Mouse (Mus musculus) subcutaneous adipose tissue, adult 2 months (tissue): ENCODE data around the gene Tbc1d10c. TPM values are rescaled to one million over a fixed set of nuclear protein-coding genes. Genes with fewer than 3 reads are reported as not detected.

Experiments used
- polyA plus RNA-seq: library from polyadenylated mRNA; depleted of rRNA; stranded (reverse); fragments of >200 nt; gene quantifications from 2 replicates; pipeline ENCODE4 v1.2.3, GENCODE M21; 2012; ENCODE audit warnings: low replicate concordance; rRNA removed

The Tbc1d10c gene
- polyA plus RNA-seq = 4.8 and 10.3 TPM in 2 replicates

DNA sequence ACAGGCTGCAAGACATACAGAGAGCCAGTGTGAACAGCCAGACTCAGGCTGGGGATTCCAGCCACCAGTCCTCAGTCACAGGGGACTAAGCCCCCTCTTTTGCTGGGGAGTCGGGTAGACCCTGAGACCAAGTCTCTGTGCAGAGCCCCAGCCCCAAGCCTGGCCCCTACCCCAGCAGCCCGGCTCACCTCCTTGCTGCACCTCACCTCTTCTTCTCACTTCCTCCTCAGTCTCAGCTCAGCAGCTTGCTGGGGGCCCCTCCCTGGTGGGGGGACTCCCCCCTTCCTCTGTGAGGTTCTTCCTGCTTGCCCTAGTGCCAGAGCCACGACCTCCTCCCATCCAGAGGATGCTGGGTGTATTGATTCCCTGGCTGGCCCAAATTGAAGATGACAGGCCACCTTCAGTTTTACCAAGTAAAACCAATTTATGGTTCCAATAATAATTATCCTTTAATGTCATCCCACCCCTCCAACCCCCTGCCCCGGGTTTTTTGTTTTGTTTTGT is at the start of gene Tbc1d10c:
Gene Tbc1d10c, minus strand, starts transcription at position 454 of the 504 bp plus-strand sequence.

DNA sequence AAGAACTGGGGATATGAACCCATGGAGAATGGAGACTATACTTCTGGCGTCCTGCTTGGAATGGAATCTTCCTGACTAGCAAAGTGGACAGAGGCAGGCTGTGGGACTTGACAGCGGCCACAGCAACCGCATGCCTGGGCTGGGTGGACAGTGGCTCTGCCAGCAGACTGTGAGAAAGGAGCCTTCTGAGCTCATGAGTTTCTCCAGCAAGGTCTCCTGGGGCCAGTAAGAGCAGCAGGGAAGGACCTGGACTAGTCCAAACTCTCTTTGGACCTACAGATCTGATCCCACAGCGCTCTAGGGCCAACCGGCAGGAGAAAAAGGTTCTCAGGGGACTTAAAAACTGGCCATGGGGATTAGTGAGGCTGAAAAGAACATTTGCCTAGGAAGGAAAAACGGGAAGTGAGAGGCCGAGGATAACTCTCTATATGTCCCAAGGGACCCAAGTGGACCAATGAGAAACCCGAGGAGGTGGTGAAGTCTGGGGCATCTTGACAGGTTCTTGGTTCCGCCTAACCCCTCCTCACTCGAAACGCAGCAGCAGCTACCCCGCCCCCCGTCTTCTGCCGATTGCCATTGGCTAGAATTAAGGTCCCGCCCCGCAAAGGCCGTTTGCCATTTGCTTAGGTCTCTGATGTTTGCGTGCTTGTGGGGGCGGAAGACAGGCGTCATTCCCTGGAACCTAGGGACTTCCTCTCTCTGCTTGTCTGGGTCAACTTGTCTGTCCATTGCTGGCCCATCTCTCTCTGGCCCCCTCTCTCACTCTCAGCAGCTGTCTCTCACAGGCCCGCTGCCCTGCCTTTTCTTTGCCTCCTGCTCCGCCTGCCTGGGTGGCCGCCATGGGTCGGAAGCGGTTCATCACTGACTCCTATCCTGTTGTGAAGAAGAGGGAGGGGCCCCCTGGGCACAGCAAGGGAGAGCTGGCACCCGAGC is 40.4 kb upstream of the Tbc1d10c start, which contains the start of gene Pold4:
Gene Pold4, plus strand, starts transcription at position 647 of the 933 bp plus-strand sequence.

DNA sequence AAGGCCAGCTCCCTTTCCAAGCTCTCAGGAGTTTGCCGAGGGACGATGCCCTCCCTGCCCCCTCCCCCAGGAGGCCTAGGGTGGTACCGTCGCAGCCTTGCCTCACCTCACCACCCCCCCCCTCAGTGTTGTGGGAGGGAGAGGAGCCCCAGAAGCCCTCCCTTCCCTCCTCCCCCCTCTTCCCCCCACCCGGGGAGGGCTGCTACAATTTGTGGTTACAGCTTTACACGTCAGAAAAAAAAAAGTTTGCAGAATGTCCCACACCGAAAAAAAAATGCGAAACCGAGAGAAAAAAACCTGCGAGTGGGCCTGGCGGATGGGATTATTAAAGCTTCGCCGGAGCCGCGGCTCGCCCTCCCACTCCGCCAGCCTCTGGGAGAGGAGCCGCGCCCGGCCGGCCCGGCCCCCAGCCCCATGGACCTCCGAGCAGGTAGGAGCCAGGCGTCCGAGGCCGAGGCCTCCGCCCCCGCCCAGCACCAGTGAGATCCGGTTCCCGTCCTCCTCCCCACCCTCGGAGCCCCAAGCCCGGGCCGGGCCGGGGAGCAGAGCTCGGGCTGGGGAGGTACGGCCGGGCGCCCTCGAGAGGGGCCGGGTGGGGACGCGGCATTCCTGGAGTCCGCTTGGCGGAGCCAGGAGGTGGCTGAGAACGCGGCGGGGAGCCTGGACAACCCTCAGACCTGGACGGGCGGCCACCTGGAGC is 23.1 kb upstream of the Tbc1d10c start, which contains the start of the genes Clcf1 and AC109138.7:
Gene Clcf1, plus strand, starts transcription at position 168 of the 700 bp plus-strand sequence.
Gene AC109138.7, plus strand, starts transcription at position 287 of the 700 bp plus-strand sequence.

DNA sequence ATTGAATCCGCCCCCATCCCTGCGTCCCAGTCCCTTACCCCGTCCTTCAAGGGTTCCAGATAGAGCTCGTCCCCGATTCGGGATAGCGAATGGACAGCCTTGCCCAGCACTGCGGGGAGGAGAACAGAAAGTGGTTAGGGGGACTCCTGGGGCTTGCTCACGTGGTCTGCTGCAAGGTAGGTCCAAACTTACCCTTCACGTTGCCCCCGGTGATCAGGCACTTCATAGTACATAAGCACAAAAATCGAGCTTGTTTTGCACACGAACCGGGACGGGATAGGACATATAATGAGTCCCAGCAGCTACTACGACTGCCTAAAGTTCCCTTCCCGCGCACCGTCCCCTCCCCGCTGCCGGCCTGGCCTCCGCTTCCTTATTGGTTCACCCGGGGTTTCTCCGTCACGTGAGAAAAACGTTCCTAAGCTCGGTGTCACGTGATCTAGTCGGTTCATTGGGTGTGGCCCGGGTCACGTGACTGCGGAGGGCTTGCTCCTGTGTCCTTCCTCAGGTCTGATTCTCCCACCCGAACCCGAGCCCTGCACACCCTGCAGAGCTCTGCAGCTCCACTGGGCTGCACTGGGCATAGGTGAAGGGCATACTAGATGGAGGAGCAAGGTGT is 10.3 kb upstream of the Tbc1d10c start, which contains the start of gene Rad9a:
Gene Rad9a, minus strand, starts transcription at position 372 of the 619 bp plus-strand sequence.

DNA sequence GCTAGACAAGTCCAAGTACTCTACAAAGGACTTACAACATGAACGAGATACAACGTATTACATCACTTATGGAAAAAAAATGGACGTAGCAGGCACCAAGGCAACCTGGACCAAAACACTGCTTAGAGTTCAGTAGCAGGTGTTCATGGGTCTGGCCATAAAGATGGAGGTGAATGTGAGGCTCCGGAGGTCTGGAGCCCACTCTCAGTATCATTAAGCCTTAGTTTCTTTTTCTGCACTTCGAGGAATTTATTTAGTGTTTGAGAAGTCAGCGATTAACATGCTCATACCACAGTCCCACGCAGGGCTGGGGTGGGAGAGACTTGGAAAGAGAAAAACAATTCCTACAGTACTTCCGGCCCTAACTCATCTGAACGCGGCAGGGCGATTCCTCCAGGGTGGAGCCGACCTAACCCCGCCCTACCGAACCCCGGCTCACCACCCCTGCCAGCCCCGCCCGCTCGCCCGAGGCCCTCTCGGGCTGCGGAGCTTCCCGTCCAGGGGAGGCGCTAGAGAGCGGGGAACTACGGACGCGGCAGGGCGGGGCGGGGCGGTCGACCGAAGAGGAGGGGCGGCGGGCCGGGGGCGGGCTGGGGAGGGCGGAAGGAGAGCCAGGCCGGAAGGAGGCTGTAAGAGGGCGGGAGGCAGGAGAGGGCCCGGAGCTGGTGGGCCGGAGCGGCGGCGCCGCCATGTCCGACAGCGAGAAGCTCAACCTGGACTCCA is 605 bp upstream of the Tbc1d10c start, which contains the start of gene Ppp1ca:
Gene Ppp1ca, plus strand, starts transcription at position 538 of the 723 bp plus-strand sequence.

DNA sequence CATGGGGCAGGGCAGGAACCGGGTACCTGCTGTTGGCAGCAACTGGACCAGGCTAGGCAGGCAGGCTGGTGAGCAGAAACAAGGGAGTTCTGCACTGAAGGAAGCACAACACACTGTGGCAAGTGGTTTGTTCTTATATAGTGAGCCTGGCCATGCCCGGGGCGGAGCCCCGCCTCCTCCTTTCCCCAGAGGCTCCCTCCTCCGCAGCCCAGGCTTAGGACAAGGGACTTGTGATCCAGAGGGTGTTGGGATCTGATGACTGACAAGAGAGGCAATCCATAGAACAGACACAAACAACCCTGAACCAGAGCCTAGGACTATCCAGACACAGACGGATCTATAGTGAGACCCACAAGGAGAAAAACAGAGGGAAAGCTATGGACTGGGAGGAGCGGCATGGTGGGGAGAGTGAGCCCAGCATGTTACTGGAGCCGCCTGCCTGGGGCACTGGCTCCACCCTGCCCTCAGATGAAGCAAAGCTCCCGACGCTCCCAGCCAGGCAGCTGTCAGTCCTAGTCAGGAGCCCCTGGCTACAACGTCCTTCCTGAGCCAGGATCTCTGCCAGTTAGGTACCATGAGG is 15.6 kb downstream of the Tbc1d10c start, which contains the start of gene Carns1:
Gene Carns1, minus strand, starts transcription at position 112 of the 580 bp plus-strand sequence.

DNA sequence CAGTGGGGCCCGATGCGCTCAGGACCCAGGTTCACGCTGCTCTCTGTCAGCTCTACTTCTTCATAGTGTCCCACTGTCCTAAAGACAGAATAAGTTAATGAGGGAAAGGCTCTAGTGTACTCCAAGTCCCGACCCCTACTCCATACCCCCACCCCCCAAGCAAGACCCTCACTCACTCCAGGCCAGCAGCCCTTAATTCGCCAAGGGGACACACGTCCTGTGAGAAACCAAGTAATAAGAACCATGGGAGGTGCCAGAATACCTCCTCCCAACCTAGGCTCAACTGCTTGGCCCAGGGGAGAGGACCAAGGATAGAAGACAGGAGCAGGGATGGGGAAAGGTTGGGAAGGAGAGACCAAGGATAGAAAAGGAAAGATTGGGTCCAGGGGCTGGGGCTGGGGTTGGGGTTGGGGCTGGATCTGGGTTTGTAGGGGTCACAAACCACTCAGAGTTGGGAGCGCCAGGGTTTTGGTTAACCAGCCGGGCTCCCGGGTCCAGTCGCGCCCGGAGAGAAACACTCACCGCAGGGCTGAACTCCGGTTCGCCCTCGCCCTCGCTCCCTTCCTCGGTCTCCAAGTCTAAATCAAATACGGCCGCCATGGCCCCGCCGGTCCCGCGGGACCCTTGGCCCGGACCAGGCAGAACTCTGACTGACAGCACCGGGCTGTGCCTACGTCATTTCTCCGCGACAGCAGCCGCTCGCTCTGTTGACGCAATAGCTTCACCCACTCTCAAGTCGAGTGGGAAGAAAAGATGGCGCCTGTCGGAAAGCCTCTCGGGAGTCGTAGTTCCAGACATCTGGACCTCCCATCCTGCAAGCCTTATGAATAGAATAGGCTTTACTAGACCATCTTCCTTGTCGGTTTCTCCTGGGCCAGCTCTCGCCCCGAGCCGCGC is 28.2 kb downstream of the Tbc1d10c start, which contains the start of gene Rps6kb2:
Gene Rps6kb2, minus strand, starts transcription at position 709 of the 897 bp plus-strand sequence.

DNA sequence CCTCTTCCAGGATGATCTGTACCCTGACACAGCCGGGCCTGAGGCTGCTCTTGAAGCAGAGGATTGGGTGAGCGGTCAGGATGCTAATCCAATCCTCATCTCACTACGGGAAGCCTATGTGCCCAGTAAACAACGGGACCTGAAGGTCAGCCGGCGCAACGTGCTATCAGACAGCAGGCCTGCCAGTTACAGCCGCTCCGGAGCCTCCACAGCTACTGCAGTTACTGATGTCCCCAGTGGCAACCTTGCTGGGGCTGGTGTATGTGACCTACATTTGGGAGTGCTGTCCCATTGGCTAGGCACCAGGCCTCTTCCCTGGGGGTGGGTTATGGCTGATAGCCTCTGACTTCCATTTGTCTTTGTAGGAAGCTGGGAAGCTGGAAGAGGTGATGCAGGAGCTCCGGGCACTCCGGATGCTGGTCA is 37.8 kb downstream of the Tbc1d10c start, which contains the start of gene Ptprcap:
Gene Ptprcap, plus strand, starts transcription at position 373 of the 423 bp plus-strand sequence.

DNA sequence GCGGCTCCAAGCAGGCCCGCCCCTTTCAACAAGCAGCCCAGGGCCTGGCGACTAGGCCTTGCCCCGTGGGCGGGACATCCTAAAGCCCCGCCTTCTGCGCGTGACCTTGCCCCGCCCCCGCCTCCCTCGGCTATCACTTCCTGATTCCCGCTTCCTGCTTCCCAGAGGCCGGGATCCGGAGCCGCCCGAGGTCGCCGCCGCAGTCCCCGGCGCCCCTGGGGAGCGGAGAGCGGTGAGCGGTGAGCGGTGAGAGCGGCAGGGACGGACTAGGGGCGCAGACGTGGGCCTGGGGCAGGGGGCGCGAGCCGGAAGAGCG is 42.6 kb downstream of the Tbc1d10c start, which contains the start of gene Coro1b:
Gene Coro1b, plus strand, starts transcription at position 129 of the 316 bp plus-strand sequence.

DNA sequence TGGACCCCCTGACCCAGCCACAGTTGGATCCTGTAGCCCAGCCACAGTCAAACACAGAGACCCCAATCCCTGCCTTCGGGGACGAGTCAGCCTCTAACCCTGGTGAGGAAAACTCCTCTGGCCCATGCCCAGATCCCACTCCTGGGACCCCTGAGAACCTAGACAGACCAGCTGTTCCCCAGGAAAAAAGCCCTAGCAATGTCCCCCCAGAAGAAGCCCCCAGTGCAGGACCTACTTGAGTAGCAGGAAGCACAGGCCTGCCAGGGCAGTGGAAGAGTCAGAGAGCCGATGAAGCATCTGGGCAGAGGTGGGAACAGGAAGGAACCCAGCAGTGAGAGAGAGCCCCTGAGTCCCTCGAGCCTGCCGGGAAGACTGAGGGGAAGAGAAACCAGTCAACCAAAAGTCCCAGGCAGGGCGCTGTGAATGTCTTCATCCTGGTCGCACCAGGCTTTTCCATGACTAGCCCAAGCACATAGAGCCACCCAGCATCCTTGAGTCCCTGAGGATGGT is 47.3 kb downstream of the Tbc1d10c start, which contains the start of gene Cabp4:
Gene Cabp4, minus strand, starts transcription at position 275 of the 510 bp plus-strand sequence.

DNA sequence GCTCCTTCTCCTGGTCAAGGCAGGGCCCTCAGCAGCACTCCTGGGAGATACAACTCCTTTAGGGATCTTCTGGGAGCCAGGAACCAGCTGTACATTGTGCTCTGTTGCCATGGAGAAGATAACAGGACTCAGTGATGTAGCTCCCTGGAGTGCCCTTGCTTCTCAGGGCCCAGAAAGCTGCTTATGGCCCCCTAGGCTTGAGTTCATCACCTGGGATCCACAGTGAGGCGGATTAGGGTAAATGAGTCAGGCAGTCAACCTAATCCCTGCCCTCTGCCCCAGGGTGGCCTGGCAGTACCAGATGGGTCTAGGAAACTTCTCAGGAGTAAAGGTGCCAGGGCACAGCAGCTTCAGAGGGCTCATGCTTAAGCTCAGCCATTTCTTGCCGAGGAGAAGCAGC is 51.6 kb downstream of the Tbc1d10c start, which contains the start of gene Gpr152:
Gene Gpr152, plus strand, starts transcription at position 342 of the 400 bp plus-strand sequence.

Other genes with a start within 250 kb of the Tbc1d10c start
- 0.50 and 1.5 TPM in 2 replicates for gene Aldh3b3, start 232.6 kb downstream of the Tbc1d10c start, polyA plus RNA-seq
- gene Aldh3b2, start 219.0 kb downstream of the Tbc1d10c start, polyA plus RNA-seq = 23.0 and 56.2 TPM in 2 replicates
- gene Acy3, start 204.7 kb downstream of the Tbc1d10c start, polyA plus RNA-seq = 37.6 and 75.0 TPM in 2 replicates
- gene Tbx10, start 198.5 kb downstream of the Tbc1d10c start, polyA plus RNA-seq = not detected in 2 replicates
- 8.2 and 27.4 TPM in 2 replicates for gene Nudt8, start 190.7 kb downstream of the Tbc1d10c start, polyA plus RNA-seq
- gene Gm49405, start 190.7 kb downstream of the Tbc1d10c start, polyA plus RNA-seq = 0.85 and 3.3 TPM in 2 replicates
- gene Doc2g, start 188.0 kb downstream of the Tbc1d10c start, polyA plus RNA-seq = 3.1 and 10.1 TPM in 2 replicates
- 208 and 265 TPM in 2 replicates for gene Ndufv1, start 178.5 kb downstream of the Tbc1d10c start, polyA plus RNA-seq
- gene Gstp1, start 153.3 kb downstream of the Tbc1d10c start, polyA plus RNA-seq = 601 and 616 TPM in 2 replicates
- 48.1 and 59.0 TPM in 2 replicates for gene Gstp2, start 145.3 kb downstream of the Tbc1d10c start, polyA plus RNA-seq
- gene Gstp3, start 131.7 kb downstream of the Tbc1d10c start, polyA plus RNA-seq = 2.2 and 2.5 TPM in 2 replicates
- not detected in 2 replicates for gene Cabp2, start 109.7 kb downstream of the Tbc1d10c start, polyA plus RNA-seq
- 139 and 211 TPM in 2 replicates for gene Cdk2ap2, start 94.1 kb downstream of the Tbc1d10c start, polyA plus RNA-seq
- 115 and 122 TPM in 2 replicates for gene Pitpnm1, start 91.3 kb downstream of the Tbc1d10c start, polyA plus RNA-seq
- gene Aip, start 65.4 kb downstream of the Tbc1d10c start, polyA plus RNA-seq = 127 and 158 TPM in 2 replicates
- 0.26 and 0.43 TPM in 2 replicates for gene Gpr152, start 51.5 kb downstream of the Tbc1d10c start, polyA plus RNA-seq
- gene Cabp4, start 47.3 kb downstream of the Tbc1d10c start, polyA plus RNA-seq = 0.59 and 0.64 TPM in 2 replicates
- gene Coro1b, start 42.7 kb downstream of the Tbc1d10c start, polyA plus RNA-seq = 355 and 367 TPM in 2 replicates
- 5.9 and 12.6 TPM in 2 replicates for gene Ptprcap, start 37.7 kb downstream of the Tbc1d10c start, polyA plus RNA-seq
- gene Rps6kb2, start 27.9 kb downstream of the Tbc1d10c start, polyA plus RNA-seq = 48.6 and 51.8 TPM in 2 replicates
- 12.9 and 15.8 TPM in 2 replicates for gene Carns1, start 15.8 kb downstream of the Tbc1d10c start, polyA plus RNA-seq
- gene Ppp1ca, start 781 bp upstream of the Tbc1d10c start, polyA plus RNA-seq = 495 and 521 TPM in 2 replicates
- 37.6 and 43.6 TPM in 2 replicates for gene Rad9a, start 10.4 kb upstream of the Tbc1d10c start, polyA plus RNA-seq
- 8.6 and 37.5 TPM in 2 replicates for gene Clcf1, start 23.0 kb upstream of the Tbc1d10c start, polyA plus RNA-seq
- not detected in 2 replicates for gene AC109138.7, start 23.1 kb upstream of the Tbc1d10c start, polyA plus RNA-seq
- gene Pold4, start 40.6 kb upstream of the Tbc1d10c start, polyA plus RNA-seq = 133 and 268 TPM in 2 replicates
- 50.2 and 94.5 TPM in 2 replicates for gene Ssh3, start 77.9 kb upstream of the Tbc1d10c start, polyA plus RNA-seq
- gene Ankrd13d, start 91.9 kb upstream of the Tbc1d10c start, polyA plus RNA-seq = 3.6 and 11.6 TPM in 2 replicates
- gene Grk2, start 114.9 kb upstream of the Tbc1d10c start, polyA plus RNA-seq = 78.6 and 99.4 TPM in 2 replicates
- gene Kdm2a, start 207.0 kb upstream of the Tbc1d10c start, polyA plus RNA-seq = 97.1 and 163 TPM in 2 replicates
- gene Rhod, start 248.1 kb upstream of the Tbc1d10c start, polyA plus RNA-seq = 22.7 and 23.8 TPM in 2 replicates